Mouse (Mus musculus) MEL (cell line): ENCODE data around the gene Mfap2.

ENCODE experiments used
- CTCF ChIP-seq, 3 experiments: IDR thresholded peaks in 2 of 3; conservative IDR thresholded peaks in 1 of 3; 2 replicates each; pipeline ENCODE4 v1.5.1; 2011 to 2012; ENCODE audit warnings: low read length in 3 of 3, low read depth in 2 of 3, mild to moderate bottlenecking in 2 of 3, improper control_type of control experiment in 1 of 3, inconsistent platforms in 1 of 3, mixed read lengths in 1 of 3, moderate library complexity in 1 of 3; ENCODE audit not compliant: control insufficient read depth in 1 of 3, insufficient read depth in 1 of 3, poor library complexity in 1 of 3, severe bottlenecking in 1 of 3
- TBP ChIP-seq: IDR thresholded peaks from 2 replicates; pipeline ENCODE4 v1.8.0; 2011; ENCODE audit warnings: low read depth, low read length, improper control_type of control experiment

- TF ChIP-seq CTCF (IDR thresholded peaks at IDR 0.05 in 2 of 3, conservative IDR thresholded peaks at IDR 0.05 in 1 of 3; ENCODE audit: control insufficient read depth in 1 of 3, insufficient read depth in 1 of 3, low read depth in 2 of 3, low read length in 3 of 3, poor library complexity in 1 of 3, severe bottlenecking in 1 of 3) (peak; percentile 61 to 89 (median 74)), TBP (no peak)
These were observed 34.6 kb downstream of the Mfap2 start for GRCm38 (mm10) chr4:141044816-141045215.
